Mouse (Mus musculus) naive thymus-derived CD4-positive, alpha-beta T cell, adult 5 months (primary cell): ENCODE data around the gene AA467197. TPM values are rescaled to one million over a fixed set of nuclear protein-coding genes. Genes with fewer than 3 reads are reported as not detected.

Experiments used
- polyA plus RNA-seq: library from polyadenylated mRNA; unstranded; fragments of 100-300 nt; shearing (Covaris generic); gene quantifications from one replicate; pipeline ENCODE4 v1.2.1, GENCODE M21; 2017

The AA467197 gene
- polyA plus RNA-seq = 0.45 TPM

GRCm38 (mm10) chr2:122636686-122637085 is at the start of gene AA467197:
Gene AA467197 (plus strand): TSS chr2:122636986.

DNA sequence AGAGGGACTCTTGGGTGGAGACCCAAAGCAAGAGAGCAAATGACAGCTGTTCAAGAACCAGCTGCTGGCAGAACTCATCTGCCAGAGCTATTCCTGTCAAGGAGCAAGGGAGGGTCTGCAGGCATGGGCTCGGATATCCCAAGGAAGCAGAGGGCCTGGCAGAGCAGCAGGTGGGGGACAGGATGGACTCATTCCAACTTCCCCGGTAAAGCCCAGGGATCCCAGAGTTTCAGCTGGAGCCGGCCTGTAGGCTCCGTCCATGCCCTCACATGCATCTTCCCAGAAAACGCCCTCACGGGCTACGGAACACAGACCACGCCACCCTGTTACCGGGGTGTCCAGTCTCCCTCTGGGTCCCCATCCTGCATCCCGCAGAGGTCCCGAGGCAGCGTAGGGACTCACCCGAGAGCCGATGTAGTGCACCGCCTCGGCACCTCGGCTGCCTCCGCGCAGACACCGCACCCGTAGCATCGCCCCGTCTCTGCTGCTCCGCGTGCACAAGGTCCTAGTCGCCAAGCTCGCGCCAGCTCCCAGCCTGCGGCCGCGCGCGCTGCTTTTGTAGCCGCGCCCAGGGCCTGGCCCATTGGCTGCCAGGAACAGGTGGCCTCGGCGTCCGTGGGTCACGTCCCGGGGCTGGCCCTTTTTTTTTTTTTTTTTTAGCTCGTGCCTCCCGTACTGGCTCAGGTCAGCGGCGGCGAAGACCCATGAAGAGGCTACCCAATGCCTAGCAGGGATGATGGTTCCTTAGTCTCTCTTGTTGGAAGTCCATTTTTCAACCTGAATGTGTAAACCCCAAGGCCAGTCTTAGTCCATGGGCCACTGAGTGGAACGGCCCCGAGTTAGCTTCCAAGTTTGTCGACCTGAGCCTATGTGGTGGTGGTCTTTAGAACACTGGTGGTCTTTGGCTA is 25.8 kb upstream of the AA467197 start, which contains the start of gene Gatm:
Gene Gatm (minus strand): TSS at position 558 of the 908 bp plus-strand sequence.

Other genes with a start within 250 kb of the AA467197 start
- 259 TPM for gene Slc28a2, start 210.5 kb upstream of the AA467197 start, polyA plus RNA-seq
- gene Gm14085, start 152.0 kb upstream of the AA467197 start, polyA plus RNA-seq = 214 TPM
- not detected for gene Gatm, start 25.7 kb upstream of the AA467197 start, polyA plus RNA-seq
- gene Slc30a4, start 65.7 kb downstream of the AA467197 start, polyA plus RNA-seq = 5.7 TPM
- gene Bloc1s6, start 101.5 kb downstream of the AA467197 start, polyA plus RNA-seq = 28.9 TPM
- 20.7 TPM for gene Sqor, start 128.3 kb downstream of the AA467197 start, polyA plus RNA-seq